Comparison of ENCODE assay signal across 12 mouse cellular contexts in the genomic region with DNA sequence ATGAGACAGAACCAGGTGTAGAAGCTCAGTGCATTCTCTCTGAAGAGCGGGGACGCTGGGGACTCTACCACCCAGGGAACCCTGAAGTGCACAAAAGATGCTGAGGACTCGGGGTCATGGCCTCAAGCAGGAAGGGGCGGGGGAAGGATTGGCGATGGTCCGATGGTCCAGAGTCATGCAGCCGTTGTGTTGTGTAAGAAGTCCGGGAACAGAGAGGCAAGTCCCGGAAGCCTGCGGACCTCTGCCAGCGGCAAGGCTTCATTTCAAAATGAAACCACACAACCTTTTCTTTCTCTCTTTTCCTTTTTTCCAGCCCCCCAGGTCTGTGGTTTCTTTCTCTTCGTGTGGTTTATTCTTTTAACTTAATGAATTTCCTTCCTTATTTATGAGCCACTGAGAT. TPM values are rescaled to one million over a fixed set of nuclear protein-coding genes. Genes with fewer than 3 reads are reported as not detected.
DNase-seq lines count a peak whose midpoint lies in the region; ATAC-seq and TF ChIP-seq lines count a peak whose summit lies in the region.
"Had no signal": no experiment of that assay in that cellular context is flagged by ENCODE, and none has a peak within 500 bp of the region (broad histone marks: within the 10 kb centered on the region; RNA-seq: fewer than 3 reads in every experiment).

No protein-coding gene starts in this region.

- DNase-seq in heart, adult 9 months (ENCODE audit: low spot score in 2 of 2) = peak; percentile 73 to 75
- no peak for DNase-seq in heart, adult 8-10 months (ENCODE audit: low spot score)
- DNase-seq in gastrocnemius, postnatal 25 days = peak; percentile 61
- DNase-seq in liver = peak; percentile 42
- DNase-seq in cerebellum, adult 9-10 months = no peak
- no peak for DNase-seq in hindbrain, postnatal 0 days (ENCODE audit: low spot score)
- no peak for DNase-seq in right cerebral cortex, postnatal 25 days
- DNase-seq: layer of hippocampus, postnatal 36 days had no signal

- TF ChIP-seq CTCF in hindbrain, postnatal 0 days (IDR thresholded peaks at IDR 0.05; ENCODE audit: low read depth) = no peak

- no peak overlapping the region for H3K9ac ChIP-seq in hindbrain, postnatal 0 days (replicated peaks; ENCODE audit: low read length)
- H3K9ac ChIP-seq: embryonic facial prominence, embryonic 13.5 days; heart, embryonic 13.5 days had no signal

- H3K9me3 ChIP-seq in hindbrain, postnatal 0 days (ENCODE audit: low read length) = no peaks in the 10 kb centered on the region
- H3K9me3 ChIP-seq: embryonic facial prominence, embryonic 13.5 days; heart, embryonic 13.5 days had no signal

- no peak overlapping the region for H3K4me2 ChIP-seq in hindbrain, postnatal 0 days (ENCODE audit: low read depth, low read length)
- H3K4me2 ChIP-seq: embryonic facial prominence, embryonic 13.5 days; heart, embryonic 13.5 days; midbrain, embryonic 11.5 days had no signal

- no peak overlapping the region for H3K4me3 ChIP-seq in hindbrain, postnatal 0 days (ENCODE audit: low read length)
- H3K4me3 ChIP-seq: embryonic facial prominence, embryonic 13.5 days; heart, embryonic 13.5 days had no signal

- peak; percentile 58 for ATAC-seq in megakaryocyte progenitor cell, adult 5-6 weeks (replicated peaks; ENCODE audit: poor library complexity)
- ATAC-seq in hindbrain, postnatal 0 days = no peak

- H3K36me3 ChIP-seq in hindbrain, postnatal 0 days (ENCODE audit: insufficient read depth, low read length) = no peaks in the 10 kb centered on the region
- H3K36me3 ChIP-seq: embryonic facial prominence, embryonic 13.5 days; heart, embryonic 13.5 days had no signal

- no peak overlapping the region for H3K27ac ChIP-seq in hindbrain, postnatal 0 days
- H3K27ac ChIP-seq: embryonic facial prominence, embryonic 13.5 days; heart, embryonic 13.5 days had no signal

- WGBS in hindbrain, postnatal 0 days = 32% methylated on average over 12 of the region's 12 CpGs

- H3K4me1 ChIP-seq in hindbrain, postnatal 0 days (ENCODE audit: insufficient read depth, low read length) = peaks cover 2% of the 10 kb centered on the region; the same call in 1 of the 2 replicates

- no peaks in the 10 kb centered on the region; the same call in 1 of the 2 replicates for H3K27me3 ChIP-seq in hindbrain, postnatal 0 days (ENCODE audit: insufficient read depth, low read length)

RNA-seq across cellular contexts. Expression of a gene that starts 3.3 kb away (rescaled TPM):
- under 1 TPM in 3 of 4 experiments, not detected in 1; 0.19 to 0.41 (median 0.29) TPM for total RNA-seq in heart, adult 8-10 months (2022)
- under 1 TPM; 0.13 to 0.27 TPM for total RNA-seq in gastrocnemius, postnatal 25 days (2021)
- 39.0 and 41.2 TPM in 2 replicates for total RNA-seq in megakaryocyte progenitor cell, adult 5-6 weeks (2015)
- total RNA-seq in megakaryocyte progenitor cell, adult 5-6 weeks (2017) = 93.9 and 96.9 TPM in 2 replicates
- total RNA-seq in hindbrain, postnatal 0 days (2014; rRNA removed) = 487 and 541 TPM in 2 replicates
- 268 and 283 TPM in 2 replicates for polyA plus RNA-seq in hindbrain, postnatal 0 days (2015; fragmentation: Nextera tagmentation; extraction: Ambion mirVana)

RNA-seq across cellular contexts. Expression of a gene that starts 3.5 kb away (rescaled TPM):
- total RNA-seq in heart, adult 8-10 months (2022) = 1 to 10 TPM in 1 of 4 experiments, not detected in 3; 2.4 TPM
- under 1 TPM in 1 of 2 experiments, not detected in 1; 0.35 TPM for total RNA-seq in gastrocnemius, postnatal 25 days (2021)
- 3,382 and 3,510 TPM in 2 replicates for total RNA-seq in megakaryocyte progenitor cell, adult 5-6 weeks (2015)
- total RNA-seq in megakaryocyte progenitor cell, adult 5-6 weeks (2017) = 738 and 1,001 TPM in 2 replicates
- total RNA-seq in hindbrain, postnatal 0 days (2014; rRNA removed) = 9.4 and 20.5 TPM in 2 replicates
- 11.6 and 11.8 TPM in 2 replicates for polyA plus RNA-seq in hindbrain, postnatal 0 days (2015; fragmentation: Nextera tagmentation; extraction: Ambion mirVana)

RNA-seq across cellular contexts. Expression of a gene that starts 8.3 kb away (rescaled TPM):
- under 1 TPM in 1 of 4 experiments, not detected in 3; 0.57 TPM for total RNA-seq in heart, adult 8-10 months (2022)
- total RNA-seq in gastrocnemius, postnatal 25 days (2021) = not detected
- 6,143 and 8,228 TPM in 2 replicates for total RNA-seq in megakaryocyte progenitor cell, adult 5-6 weeks (2015)
- total RNA-seq in megakaryocyte progenitor cell, adult 5-6 weeks (2017) = 2,359 and 2,989 TPM in 2 replicates
- total RNA-seq in hindbrain, postnatal 0 days (2014; rRNA removed) = not detected in 2 replicates
- 0.24 TPM in 1 of 2 replicates, not detected in the other for polyA plus RNA-seq in hindbrain, postnatal 0 days (2015; fragmentation: Nextera tagmentation; extraction: Ambion mirVana)
- total RNA-seq: layer of hippocampus, postnatal 36 days had no signal
- polyA plus RNA-seq: embryonic facial prominence, embryonic 13.5 days had no signal

RNA-seq across cellular contexts. Expression of a gene that starts 12.9 kb away (rescaled TPM):
- 10 to 100 TPM; 12.7 to 46.8 (median 17.8) TPM for total RNA-seq in heart, adult 8-10 months (2022)
- 100 to 1,000 TPM in 1 of 2 experiments, 10 to 100 TPM in 1; 12.5 to 381 TPM for total RNA-seq in gastrocnemius, postnatal 25 days (2021)
- total RNA-seq in megakaryocyte progenitor cell, adult 5-6 weeks (2015) = 0.49 and 0.56 TPM in 2 replicates
- total RNA-seq in megakaryocyte progenitor cell, adult 5-6 weeks (2017) = 1.2 TPM in 1 of 2 replicates, not detected in the other
- total RNA-seq in hindbrain, postnatal 0 days (2014; rRNA removed) = not detected in 2 replicates
- polyA plus RNA-seq in hindbrain, postnatal 0 days (2015; fragmentation: Nextera tagmentation; extraction: Ambion mirVana) = not detected in 2 replicates
- total RNA-seq: layer of hippocampus, postnatal 36 days had no signal
- polyA plus RNA-seq: embryonic facial prominence, embryonic 13.5 days; heart, embryonic 13.5 days; midbrain, embryonic 11.5 days had no signal

RNA-seq across cellular contexts. Expression of a gene that starts 23.5 kb away (rescaled TPM):
- 10 to 100 TPM; 45.4 to 57.7 (median 49.9) TPM for total RNA-seq in heart, adult 8-10 months (2022)
- 10 to 100 TPM; 26.8 to 27.1 TPM for total RNA-seq in gastrocnemius, postnatal 25 days (2021)
- 218 and 262 TPM in 2 replicates for total RNA-seq in megakaryocyte progenitor cell, adult 5-6 weeks (2015)
- 172 and 187 TPM in 2 replicates for total RNA-seq in megakaryocyte progenitor cell, adult 5-6 weeks (2017)
- total RNA-seq in hindbrain, postnatal 0 days (2014; rRNA removed) = 166 and 173 TPM in 2 replicates
- 58.9 and 65.5 TPM in 2 replicates for polyA plus RNA-seq in hindbrain, postnatal 0 days (2015; fragmentation: Nextera tagmentation; extraction: Ambion mirVana)

Comparison
In these comparisons a context has a peak if more than half of its experiments do, and no peak if none do; other contexts are left out.
1. DNase-seq: peak in heart, adult 9 months (2 of 2), gastrocnemius, postnatal 25 days (single experiment) and liver (single experiment); none in heart, adult 8-10 months (single experiment), cerebellum, adult 9-10 months (single experiment), hindbrain, postnatal 0 days (single experiment) and right cerebral cortex, postnatal 25 days (single experiment).
2. RNA of a gene that starts 3.3 kb away (total RNA-seq): 487 to 541 TPM in hindbrain, postnatal 0 days and 39.0 to 96.9 TPM in megakaryocyte progenitor cell, adult 5-6 weeks; 0.19 to 0.41 TPM in heart, adult 8-10 months and 0.13 to 0.27 TPM in gastrocnemius, postnatal 25 days; every median in the first group is over 10 times any median in the second.
3. RNA of a gene that starts 3.5 kb away (total RNA-seq): 738 to 3,510 TPM in megakaryocyte progenitor cell, adult 5-6 weeks; 9.4 to 20.5 TPM in hindbrain, postnatal 0 days, 0.35 TPM in gastrocnemius, postnatal 25 days and 2.4 TPM in heart, adult 8-10 months; every median in the first group is over 10 times any median in the second.
4. RNA of a gene that starts 8.3 kb away (total RNA-seq): 2,359 to 8,228 TPM in megakaryocyte progenitor cell, adult 5-6 weeks; 0.57 TPM in heart, adult 8-10 months, not detected in gastrocnemius, postnatal 25 days and not detected in hindbrain, postnatal 0 days; every median in the first group is over 1,000 times any median in the second.